Mouse (Mus musculus) spleen, adult 18-20 months (tissue): ENCODE measurements around the gene Onecut1.
A peak's percentile ranks its signal among the peaks of the same experiment; 100 is the strongest.

Source experiments
- DNase-seq, 2 experiments: peaks; one replicate each; pipeline ENCODE4 v3.0.0; 2022; ENCODE audit warnings: mixed read lengths in 2 of 2

The Onecut1 gene

DNA sequence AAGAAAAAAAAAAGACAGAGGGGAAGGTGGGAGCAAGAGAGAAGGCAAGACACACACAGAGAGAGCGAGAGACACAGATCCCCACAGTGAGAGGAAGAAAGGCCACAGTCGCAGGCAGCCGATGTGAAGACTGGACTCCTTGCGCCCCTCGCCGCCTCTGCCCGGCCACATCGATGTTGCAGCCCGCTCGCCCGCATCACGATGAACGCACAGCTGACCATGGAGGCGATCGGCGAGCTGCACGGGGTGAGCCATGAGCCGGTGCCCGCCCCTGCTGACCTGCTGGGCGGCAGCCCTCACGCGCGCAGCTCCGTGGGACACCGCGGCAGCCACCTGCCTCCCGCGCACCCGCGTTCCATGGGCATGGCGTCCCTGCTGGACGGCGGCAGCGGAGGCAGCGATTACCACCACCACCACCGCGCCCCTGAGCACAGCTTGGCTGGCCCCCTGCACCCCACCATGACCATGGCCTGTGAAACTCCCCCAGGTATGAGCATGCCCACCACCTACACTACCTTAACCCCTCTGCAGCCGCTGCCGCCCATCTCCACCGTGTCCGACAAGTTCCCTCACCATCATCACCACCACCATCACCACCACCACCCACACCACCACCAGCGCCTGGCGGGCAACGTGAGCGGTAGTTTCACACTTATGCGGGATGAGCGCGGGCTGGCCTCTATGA is 517 bp downstream of the Onecut1 start:
- DNase-seq: no peak

- no peak for DNase-seq
These were observed 1.3 kb downstream of the Onecut1 start for GRCm38 (mm10) chr9:74862783-74863654.

GRCm38 (mm10) chr9:74863655-74864443 is 2.1 kb downstream of the Onecut1 start:
- no peak for DNase-seq

DNA sequence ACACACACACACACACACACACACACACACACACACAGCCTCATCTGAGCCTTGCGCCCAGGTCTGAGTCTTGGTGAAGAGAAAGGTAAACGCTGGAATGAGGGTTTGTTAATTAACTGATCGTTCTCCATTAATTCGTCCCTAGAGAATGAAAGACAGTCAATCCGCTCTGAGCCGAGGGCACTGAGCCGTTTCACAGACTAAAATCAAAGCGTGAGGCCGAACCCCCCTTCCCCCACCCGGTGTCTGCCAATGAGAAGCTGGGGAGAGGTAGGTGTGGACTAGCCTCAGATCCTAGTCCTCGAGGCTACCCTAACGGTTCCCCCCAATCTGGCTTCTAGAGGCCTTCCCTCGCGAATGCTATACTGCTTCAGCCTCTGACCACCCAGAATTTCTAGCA is 2.8 kb downstream of the Onecut1 start:
- no peak for DNase-seq

DNA sequence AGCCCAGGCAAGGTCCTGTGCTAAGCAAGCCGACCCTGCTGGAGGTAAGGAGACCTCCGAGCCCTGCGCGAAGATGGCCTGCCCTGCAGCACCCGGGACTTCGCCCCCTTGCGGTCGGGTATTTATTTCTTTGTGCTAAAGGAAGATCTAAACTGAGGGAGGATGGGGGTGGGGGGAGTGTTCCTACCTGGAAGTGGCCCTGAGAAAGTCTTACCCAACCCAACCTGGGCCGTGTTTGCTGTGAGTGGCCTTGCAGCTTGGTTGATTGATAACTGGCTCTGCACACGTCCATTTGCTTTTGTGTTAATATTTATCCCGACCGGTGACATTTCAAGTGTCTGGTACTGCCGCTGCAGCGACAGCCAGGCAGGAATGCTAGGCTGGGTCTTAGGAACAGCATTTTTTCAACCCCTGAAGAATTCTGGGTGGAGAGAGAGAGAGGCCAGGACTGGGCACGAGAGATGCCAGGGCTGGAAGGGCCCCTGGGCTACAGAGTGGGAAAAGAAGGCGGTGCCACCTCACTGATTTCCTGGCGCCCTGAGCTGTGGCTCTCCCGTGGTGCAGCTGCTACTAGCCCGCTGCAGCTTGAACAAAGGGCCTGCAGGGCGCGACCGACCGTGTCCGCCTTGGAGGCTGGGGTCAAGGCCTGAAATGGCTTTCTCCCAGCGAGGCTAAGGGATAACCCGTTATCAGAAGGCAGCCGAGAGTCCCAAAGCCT is 5.0 kb downstream of the Onecut1 start:
- DNase-seq: no peak

- DNase-seq: peak in 1 of 2 experiments; percentile 34
These were observed 6.0 kb downstream of the Onecut1 start for GRCm38 (mm10) chr9:74867641-74868205.

DNA sequence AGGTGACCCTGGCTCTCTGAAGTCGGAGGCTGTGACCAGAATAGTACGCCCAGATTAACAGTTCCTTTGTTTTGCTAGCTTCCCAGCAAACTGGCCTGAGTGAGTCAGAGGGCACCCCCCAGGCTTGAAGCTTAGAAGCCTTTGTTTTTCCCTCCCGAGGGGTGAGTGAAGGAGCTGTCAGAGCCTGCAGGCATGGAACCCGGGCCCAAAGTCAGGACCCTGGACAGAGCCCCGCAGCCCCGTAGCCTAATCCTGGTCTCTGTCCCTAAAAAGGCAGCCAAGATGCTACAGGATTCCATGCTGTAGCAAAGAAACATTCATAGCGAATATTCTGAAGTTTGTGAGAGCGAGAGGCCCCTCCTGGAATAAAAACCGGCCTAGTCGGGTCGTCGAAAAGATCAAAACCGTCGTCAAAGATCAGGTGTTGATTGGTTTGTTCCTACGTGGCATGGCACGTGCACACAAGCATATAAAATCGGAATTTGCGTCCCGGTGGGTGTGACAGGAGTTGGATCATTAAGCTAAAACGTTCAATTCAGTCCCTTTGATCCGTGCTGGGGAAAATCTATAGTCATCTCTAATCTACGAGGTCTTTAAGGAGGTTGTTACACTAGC is 6.7 kb downstream of the Onecut1 start:
- no peak for DNase-seq

DNA sequence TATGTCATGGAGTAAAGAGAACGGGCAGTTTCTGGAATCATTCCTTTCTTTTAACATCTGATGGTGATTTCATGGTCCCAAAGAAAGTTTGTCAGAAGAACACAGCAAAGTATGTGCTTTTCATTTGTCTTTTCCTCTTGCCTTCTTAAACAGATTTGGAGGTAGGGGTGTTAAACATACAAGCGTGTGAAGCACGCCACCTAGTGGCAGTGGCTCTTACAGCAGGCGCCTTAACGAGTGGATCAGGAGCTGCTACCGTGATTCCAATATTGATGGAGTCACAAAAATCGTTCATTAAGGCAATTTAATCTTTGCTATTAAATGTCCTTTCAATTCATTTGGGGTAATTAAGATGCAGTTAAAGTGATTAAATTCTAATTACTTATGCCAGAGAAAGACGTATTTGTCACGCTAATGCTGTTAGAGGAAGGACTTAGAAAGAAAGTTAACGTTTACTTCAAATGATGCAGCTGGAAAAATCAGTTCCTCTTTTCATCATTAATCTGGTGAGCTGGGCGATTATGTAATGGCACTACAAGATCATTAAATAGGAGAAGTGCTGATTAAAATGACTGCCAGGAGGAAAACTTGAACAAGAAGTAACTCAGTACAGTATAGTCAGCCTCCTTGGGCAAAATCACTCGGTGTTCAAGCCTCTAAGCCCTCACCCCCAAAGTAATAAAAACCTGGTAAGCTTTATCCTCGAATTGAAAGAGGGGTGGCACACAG is 9.4 kb downstream of the Onecut1 start:
- DNase-seq: peak in 1 of 2 experiments; percentile 58

GRCm38 (mm10) chr9:74876328-74876727 is 14.6 kb downstream of the Onecut1 start:
- no peak for DNase-seq

GRCm38 (mm10) chr9:74877709-74878108 is 16.0 kb downstream of the Onecut1 start:
- DNase-seq: no peak

- no peak for DNase-seq
These were observed 26.1 kb downstream of the Onecut1 start for GRCm38 (mm10) chr9:74887866-74888265.

GRCm38 (mm10) chr9:74896742-74897141 is 35.0 kb downstream of the Onecut1 start:
- DNase-seq: no peak

GRCm38 (mm10) chr9:74897375-74897982 is 35.8 kb downstream of the Onecut1 start:
- no peak for DNase-seq

GRCm38 (mm10) chr9:74900141-74900540 is 38.4 kb downstream of the Onecut1 start:
- no peak for DNase-seq

- DNase-seq: peak in 1 of 2 experiments; percentile 69
These were observed 43.3 kb downstream of the Onecut1 start for GRCm38 (mm10) chr9:74904866-74905508.

GRCm38 (mm10) chr9:74906951-74907350 is 45.2 kb downstream of the Onecut1 start:
- no peak for DNase-seq

DNA sequence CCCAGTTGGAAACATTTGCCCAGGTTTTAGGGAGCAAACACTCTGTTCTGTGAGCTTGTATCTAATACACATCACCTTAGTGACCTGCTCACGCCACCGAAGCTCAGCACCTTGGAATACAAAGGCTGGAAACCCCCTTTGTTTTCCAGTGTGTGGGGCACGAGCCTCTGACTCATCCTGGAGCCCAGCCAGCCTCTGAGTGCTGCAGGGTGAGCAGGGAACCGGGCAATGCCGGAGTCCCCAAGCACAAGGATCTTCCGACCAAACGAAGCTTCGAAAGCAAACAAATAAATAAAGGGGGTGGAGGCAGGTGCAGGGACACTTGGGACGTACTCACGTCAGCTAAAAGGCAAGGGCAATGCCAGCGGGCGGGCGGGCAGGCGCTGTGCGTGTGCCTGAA is 47.5 kb downstream of the Onecut1 start:
- DNase-seq: no peak

DNA sequence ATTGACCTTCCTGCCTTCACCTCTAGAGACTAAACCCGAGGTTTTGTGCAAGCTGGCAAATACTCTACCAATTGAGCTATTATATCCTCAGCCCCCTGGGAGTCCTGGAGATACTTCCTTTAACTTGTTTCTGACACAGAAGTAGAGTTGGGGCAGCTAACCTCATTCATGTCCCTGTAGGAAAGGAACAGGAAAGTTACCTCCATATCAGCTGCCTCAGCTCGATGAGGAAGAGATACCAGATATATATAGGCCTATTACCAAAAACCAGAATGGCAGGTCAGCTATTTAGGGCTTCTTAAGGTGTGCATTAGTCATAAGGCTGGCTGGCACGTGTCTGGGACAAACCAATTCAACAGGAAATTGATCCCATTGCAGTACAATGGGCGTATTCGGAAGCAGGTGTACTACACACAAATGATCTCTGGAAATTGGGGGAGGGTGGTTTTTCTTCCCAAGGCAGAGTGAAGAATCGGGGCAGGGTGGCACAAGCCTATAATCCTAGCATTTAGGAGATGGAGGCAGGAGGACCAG is 48.6 kb downstream of the Onecut1 start:
- no peak for DNase-seq

- no peak for DNase-seq
These were observed 49.7 kb downstream of the Onecut1 start for GRCm38 (mm10) chr9:74911430-74911829.

DNA sequence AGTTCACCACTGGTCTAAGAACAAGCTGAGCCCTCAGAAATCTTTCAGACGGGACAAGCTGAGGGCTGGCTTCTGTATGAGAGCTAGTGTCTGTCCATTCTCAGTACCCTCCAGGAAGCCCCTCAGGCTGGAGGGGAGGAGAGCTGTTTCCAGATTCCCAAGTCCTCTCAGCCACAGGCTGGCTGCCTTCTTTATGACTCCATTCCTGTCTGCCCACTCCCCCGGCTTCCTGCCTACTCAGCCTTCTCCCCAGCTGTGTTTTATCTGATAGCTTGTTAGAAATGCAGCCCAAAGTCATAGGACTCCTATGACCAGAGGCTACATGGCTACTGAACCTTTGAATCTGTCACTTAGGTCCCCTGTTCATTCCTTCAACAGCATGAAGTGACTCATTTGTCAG is 50.2 kb downstream of the Onecut1 start:
- DNase-seq: no peak
